Mouse (Mus musculus): ENCODE measurements around the gene Sgsm1. TPM values are rescaled to one million over a fixed set of nuclear protein-coding genes. Genes with fewer than 3 reads are reported as not detected.

The Sgsm1 gene
- polyA plus RNA-seq, 1 experiment from 2014 or later: 0.62 TPM

DNA sequence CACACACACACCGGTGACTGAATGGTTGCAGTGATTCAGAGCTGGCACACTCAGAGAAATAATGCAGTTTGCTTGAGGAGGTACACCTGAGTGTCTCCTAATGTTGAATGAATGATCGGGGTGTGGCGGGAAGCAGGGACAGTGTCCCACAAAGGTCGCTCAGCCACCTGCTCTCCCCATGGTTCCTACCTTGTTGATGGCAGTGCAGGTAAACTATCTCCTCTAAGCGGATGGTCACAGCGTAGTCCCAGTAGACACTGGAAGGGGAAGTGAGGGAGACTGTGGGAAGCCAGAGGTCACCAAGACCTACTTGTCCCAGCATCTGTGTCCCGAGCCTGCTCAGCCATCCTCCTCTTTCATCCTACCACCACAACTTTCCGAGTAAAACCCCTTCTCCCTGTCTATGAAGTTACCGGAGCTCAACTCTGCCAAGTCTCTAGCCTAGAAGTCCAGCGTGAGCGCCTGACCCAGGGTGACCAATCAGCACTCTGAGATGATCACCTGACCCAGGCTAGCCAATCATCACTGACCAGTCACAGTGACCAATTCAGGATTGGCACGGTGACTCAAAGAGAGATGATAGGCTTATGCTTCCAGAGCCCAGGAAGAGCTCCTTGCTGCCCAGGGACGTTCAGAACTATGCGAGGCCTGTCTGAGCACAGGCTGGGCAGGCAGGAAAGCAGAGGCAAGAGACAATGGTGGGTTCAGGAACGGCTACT is 30.3 kb downstream of the Sgsm1 start:
- no peak overlapping the region for H3K9ac ChIP-seq

GRCm38 (mm10) chr5:113275839-113276238 is 34.7 kb downstream of the Sgsm1 start:
- Histone ChIP-seq H3K27me3 (no peaks in the 10 kb centered on the region), H3K9me3 (replicated peaks) (no peaks in the 10 kb centered on the region), H3K4me3 (no peak overlapping the region), H3K4me1 (replicated peaks) (no peaks in the 10 kb centered on the region), H3K27ac (no peak overlapping the region), H3K4me2 (no peak overlapping the region), H3K36me3 (no peaks in the 10 kb centered on the region), H3K9ac (no peak overlapping the region)
- 68% methylated on average over 10 of the region's 10 CpGs for WGBS
- ATAC-seq (replicated peaks; ENCODE audit: insufficient number of reproducible peaks, insufficient read depth, low FRiP score, low read depth): no peak

More for the DNA sequence above, 30.3 kb downstream of the Sgsm1 start:
- Histone ChIP-seq H3K4me1 (replicated peaks) (no peaks in the 10 kb centered on the region), H3K9me3 (replicated peaks) (no peaks in the 10 kb centered on the region), H3K27ac (no peak overlapping the region), H3K36me3 (no peaks in the 10 kb centered on the region), H3K4me2 (no peak overlapping the region), H3K4me3 (0 out of 2 replicates have a peak overlapping the region, but pooled peaks have one; percentile 12), H3K27me3 (peaks cover 10% of the 10 kb centered on the region)
- no peak for ATAC-seq (replicated peaks; ENCODE audit: insufficient number of reproducible peaks, insufficient read depth, low FRiP score, low read depth)
- whole genome bisulfite sequencing: 27% methylated on average over 15 of the region's 15 CpGs

GRCm38 (mm10) chr5:113271207-113271811 is 39.3 kb downstream of the Sgsm1 start:
- Histone ChIP-seq H3K4me1 (replicated peaks) (no peaks in the 10 kb centered on the region), H3K9ac (no peak overlapping the region), H3K27ac (no peak overlapping the region), H3K9me3 (replicated peaks) (no peaks in the 10 kb centered on the region), H3K4me3 (no peak overlapping the region), H3K27me3 (no peaks in the 10 kb centered on the region), H3K4me2 (no peak overlapping the region), H3K36me3 (no peaks in the 10 kb centered on the region)
- ATAC-seq (replicated peaks; ENCODE audit: insufficient number of reproducible peaks, insufficient read depth, low FRiP score, low read depth): no peak
- WGBS: 63% methylated on average over 11 of the region's 11 CpGs

DNA sequence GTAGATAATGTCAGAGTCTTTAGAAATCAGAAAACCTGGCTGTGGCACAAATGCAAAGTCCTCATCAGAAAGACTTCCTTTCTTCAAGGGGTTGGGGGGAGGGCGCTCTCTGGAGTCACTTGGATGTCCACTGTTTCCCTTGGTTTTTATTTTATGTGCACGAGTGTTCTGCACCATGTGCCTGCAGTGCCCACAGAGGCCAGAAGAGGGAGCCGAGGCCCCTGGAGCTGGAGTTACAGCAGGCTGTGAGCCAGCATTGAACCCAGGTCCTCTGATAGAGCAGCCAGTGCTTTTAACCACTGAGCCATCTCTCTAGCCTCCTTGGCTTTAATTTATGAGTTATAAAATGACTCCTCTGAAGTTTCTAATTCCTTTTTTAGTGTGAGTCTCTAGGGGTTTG is 40.5 kb downstream of the Sgsm1 start:
- WGBS: 71% methylated on average over 3 of the region's 3 CpGs
- no peak overlapping the region for H3K4me3 ChIP-seq
- no peaks in the 10 kb centered on the region for H3K4me1 ChIP-seq (replicated peaks)
- H3K27me3 ChIP-seq: no peaks in the 10 kb centered on the region
- no peak overlapping the region for H3K4me2 ChIP-seq
- no peak overlapping the region for H3K9ac ChIP-seq
- no peak for ATAC-seq (replicated peaks; ENCODE audit: insufficient number of reproducible peaks, insufficient read depth, low FRiP score, low read depth)
- no peaks in the 10 kb centered on the region for H3K36me3 ChIP-seq
- no peaks in the 10 kb centered on the region for H3K9me3 ChIP-seq (replicated peaks)
- H3K27ac ChIP-seq: no peak overlapping the region

GRCm38 (mm10) chr5:113268246-113268645 is 42.3 kb downstream of the Sgsm1 start:
- H3K4me3 ChIP-seq: no peak overlapping the region
- no peaks in the 10 kb centered on the region for H3K27me3 ChIP-seq
- H3K9me3 ChIP-seq (replicated peaks): no peaks in the 10 kb centered on the region
- H3K4me1 ChIP-seq (replicated peaks): no peaks in the 10 kb centered on the region
- no peak overlapping the region for H3K27ac ChIP-seq
- H3K9ac ChIP-seq: no peak overlapping the region
- no peak for ATAC-seq (replicated peaks; ENCODE audit: insufficient number of reproducible peaks, insufficient read depth, low FRiP score, low read depth)
- no peaks in the 10 kb centered on the region for H3K36me3 ChIP-seq
- H3K4me2 ChIP-seq: no peak overlapping the region

GRCm38 (mm10) chr5:113265637-113266036 is 44.9 kb downstream of the Sgsm1 start:
- H3K4me3 ChIP-seq: no peak overlapping the region
- H3K27me3 ChIP-seq: no peaks in the 10 kb centered on the region
- no peak for ATAC-seq (replicated peaks; ENCODE audit: insufficient number of reproducible peaks, insufficient read depth, low FRiP score, low read depth)
- H3K4me2 ChIP-seq: no peak overlapping the region
- WGBS: 72% methylated on average over 8 of the region's 8 CpGs
- H3K9me3 ChIP-seq (replicated peaks): no peaks in the 10 kb centered on the region
- no peaks in the 10 kb centered on the region for H3K4me1 ChIP-seq (replicated peaks)
- H3K36me3 ChIP-seq: no peaks in the 10 kb centered on the region
- no peak overlapping the region for H3K9ac ChIP-seq
- no peak overlapping the region for H3K27ac ChIP-seq

DNA sequence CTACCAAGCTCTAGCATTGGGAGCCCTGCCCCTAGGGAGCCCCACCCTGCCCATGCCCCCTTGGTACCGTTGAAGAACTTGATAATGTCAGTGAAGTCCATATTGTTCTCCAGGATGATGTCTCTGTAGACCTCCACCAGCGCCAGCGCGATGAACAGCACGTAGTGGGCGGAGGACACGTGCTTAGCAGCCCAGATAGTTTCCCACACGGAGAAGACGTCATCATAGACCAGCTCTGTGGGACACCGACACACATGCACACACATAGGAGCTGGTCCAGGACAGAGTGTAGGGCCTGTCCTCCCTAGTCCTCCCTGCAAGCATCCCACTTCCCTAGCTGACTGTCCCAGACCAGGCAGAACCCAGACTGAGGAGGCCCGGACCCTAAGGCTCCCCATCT is 59.8 kb downstream of the Sgsm1 start:
- ATAC-seq (replicated peaks; ENCODE audit: insufficient number of reproducible peaks, insufficient read depth, low FRiP score, low read depth): no peak
- Histone ChIP-seq H3K4me3 (no peak overlapping the region), H3K9ac (no peak overlapping the region), H3K9me3 (replicated peaks) (no peaks in the 10 kb centered on the region), H3K27ac (no peak overlapping the region), H3K4me1 (replicated peaks) (peaks cover 5% of the 10 kb centered on the region), H3K36me3 (no peaks in the 10 kb centered on the region), H3K4me2 (no peak overlapping the region), H3K27me3 (no peaks in the 10 kb centered on the region)
- 88% methylated on average over 11 of the region's 11 CpGs for WGBS

GRCm38 (mm10) chr5:113249263-113249930 is 61.2 kb downstream of the Sgsm1 start:
- Histone ChIP-seq H3K27me3 (no peaks in the 10 kb centered on the region), H3K4me1 (replicated peaks) (peaks cover 5% of the 10 kb centered on the region), H3K4me3 (no peak overlapping the region), H3K9ac (no peak overlapping the region), H3K9me3 (replicated peaks) (no peaks in the 10 kb centered on the region), H3K36me3 (no peaks in the 10 kb centered on the region), H3K4me2 (no peak overlapping the region), H3K27ac (no peak overlapping the region)
- 56% methylated on average over 8 of the region's 8 CpGs for WGBS
- 0 out of 2 replicates have a peak, but pooled peaks have one; percentile 50 for ATAC-seq (replicated peaks; ENCODE audit: insufficient number of reproducible peaks, insufficient read depth, low FRiP score, low read depth)

- WGBS: 72% methylated on average over 5 of the region's 5 CpGs
- H3K4me3 ChIP-seq: no peak overlapping the region
These were observed 80.4 kb downstream of the Sgsm1 start for GRCm38 (mm10) chr5:113230196-113230595.

GRCm38 (mm10) chr5:113226632-113227102 is 83.9 kb downstream of the Sgsm1 start, which contains the start of gene Tmem211:
Tmem211 (plus strand) TSS chr5:113226909.
- WGBS: 2% methylated on average over 13 of the region's 13 CpGs
- Histone ChIP-seq H3K4me1 (replicated peaks) (peaks cover 12% of the 10 kb centered on the region), H3K4me3 (peak within 1 kb of the TSS; percentile 26), H3K27me3 (peaks cover 10% of the 10 kb centered on the region), H3K27ac (peak within 1 kb of the TSS; percentile 66), H3K9me3 (replicated peaks) (no peaks in the 10 kb centered on the region), H3K9ac (no peak within 1 kb of the TSS; the same call in 1 of the 2 replicates), H3K36me3 (no peaks in the 10 kb centered on the region), H3K4me2 (peak within 1 kb of the TSS; percentile 59)
- ATAC-seq (replicated peaks; ENCODE audit: insufficient number of reproducible peaks, insufficient read depth, low FRiP score, low read depth): peak; percentile 79

More at GRCm38 (mm10) chr5:113230196-113230595, 80.4 kb downstream of the Sgsm1 start:
- Histone ChIP-seq H3K9ac (no peak overlapping the region), H3K4me1 (replicated peaks) (peaks cover 11% of the 10 kb centered on the region), H3K27me3 (peaks cover 9% of the 10 kb centered on the region), H3K36me3 (no peaks in the 10 kb centered on the region), H3K4me2 (no peak overlapping the region), H3K9me3 (replicated peaks) (no peaks in the 10 kb centered on the region), H3K27ac (no peak overlapping the region)
- no peak for ATAC-seq (replicated peaks; ENCODE audit: insufficient number of reproducible peaks, insufficient read depth, low FRiP score, low read depth)

GRCm38 (mm10) chr5:113225686-113226435 is 84.7 kb downstream of the Sgsm1 start:
- Histone ChIP-seq H3K4me2 (peak overlapping the region; percentile 59), H3K27ac (peak overlapping the region; percentile 66), H3K4me3 (peak overlapping the region; percentile 26; the same call in 1 of the 2 replicates), H3K9me3 (replicated peaks) (no peaks in the 10 kb centered on the region), H3K27me3 (peaks cover 10% of the 10 kb centered on the region), H3K9ac (no peak overlapping the region), H3K4me1 (replicated peaks) (peaks cover 16% of the 10 kb centered on the region), H3K36me3 (no peaks in the 10 kb centered on the region)
- ATAC-seq (replicated peaks; ENCODE audit: insufficient number of reproducible peaks, insufficient read depth, low FRiP score, low read depth): no peak
- 22% methylated on average over 25 of the region's 25 CpGs for WGBS

Measured in heart, embryonic 15.5 days (tissue).